Mouse (Mus musculus): ENCODE data around the gene Atrnl1. TPM values are rescaled to one million over a fixed set of nuclear protein-coding genes. Genes with fewer than 3 reads are reported as not detected.
"Not testable (repeated sequence)": the region's sequence is repeated elsewhere in the genome, so short reads cannot be mapped to it uniquely, and the experiment has no call there.

Atrnl1 gene
- polyA plus RNA-seq, 1 experiment = 8.8 TPM

DNA sequence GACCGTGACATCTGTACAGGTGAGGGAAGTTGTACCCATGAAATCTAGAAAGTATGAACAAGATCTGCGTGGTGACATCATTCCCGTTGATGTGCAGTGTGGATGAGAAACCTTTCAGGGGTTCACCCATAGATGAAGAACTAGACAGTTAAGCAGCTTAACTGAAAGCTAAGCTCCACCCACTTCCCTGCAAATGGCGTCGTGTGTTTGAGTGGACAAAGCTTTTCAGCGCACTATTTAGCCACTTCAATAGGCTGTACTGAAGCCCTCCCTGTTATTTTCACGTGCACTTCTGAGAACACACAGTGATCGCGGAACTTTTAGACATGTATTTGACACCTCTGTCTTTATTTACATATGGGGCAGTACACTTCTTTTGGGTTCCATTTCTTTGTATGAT, 56.2 kb downstream of the Atrnl1 start:
- Histone ChIP-seq H3K27ac (ENCODE audit: insufficient read depth, low read depth, low read length) (no peak overlapping the region), H3K4me3 (ENCODE audit: insufficient read depth, low read length) (no peak overlapping the region), H3K4me1 (ENCODE audit: control insufficient read depth, insufficient read depth, low read length) (no peaks in the 10 kb centered on the region)
- no peak for TF ChIP-seq CTCF (IDR thresholded peaks at IDR 0.05; ENCODE audit: low read depth, low read length)
- TF ChIP-seq POLR2A (IDR thresholded peaks at IDR 0.05; ENCODE audit: borderline replicate concordance, low read depth, low read length) = no peak

- no peak for TF ChIP-seq POLR2A (IDR thresholded peaks at IDR 0.05; ENCODE audit: borderline replicate concordance, low read depth, low read length)
- no peak for TF ChIP-seq CTCF (IDR thresholded peaks at IDR 0.05; ENCODE audit: low read depth, low read length)
- Histone ChIP-seq H3K4me1 (ENCODE audit: control insufficient read depth, insufficient read depth, low read length) (no peaks in the 10 kb centered on the region), H3K27ac (ENCODE audit: insufficient read depth, low read depth, low read length) (no peak overlapping the region), H3K4me3 (ENCODE audit: insufficient read depth, low read length) (no peak overlapping the region)
Observed at GRCm38 (mm10) chr19:57667946-57668345, 57.1 kb downstream of the Atrnl1 start.

GRCm38 (mm10) chr19:57679455-57679854, 68.6 kb downstream of the Atrnl1 start:
- peaks cover 2% of the 10 kb centered on the region; the same call in 1 of the 2 replicates for H3K4me1 ChIP-seq (ENCODE audit: control insufficient read depth, insufficient read depth, low read length)
- H3K4me3 ChIP-seq (ENCODE audit: insufficient read depth, low read length) = no peak overlapping the region
- no peak overlapping the region for H3K27ac ChIP-seq (ENCODE audit: insufficient read depth, low read depth, low read length)
- TF ChIP-seq CTCF (IDR thresholded peaks at IDR 0.05; ENCODE audit: low read depth, low read length) (no peak), POLR2A (IDR thresholded peaks at IDR 0.05; ENCODE audit: borderline replicate concordance, low read depth, low read length) (no peak)

GRCm38 (mm10) chr19:57686596-57686995, 75.8 kb downstream of the Atrnl1 start:
- no peak overlapping the region for H3K4me3 ChIP-seq (ENCODE audit: insufficient read depth, low read length)
- TF ChIP-seq CTCF (IDR thresholded peaks at IDR 0.05; ENCODE audit: low read depth, low read length) = no peak
- no peak for TF ChIP-seq POLR2A (IDR thresholded peaks at IDR 0.05; ENCODE audit: borderline replicate concordance, low read depth, low read length)
- H3K4me1 ChIP-seq (ENCODE audit: control insufficient read depth, insufficient read depth, low read length) = no peaks in the 10 kb centered on the region

GRCm38 (mm10) chr19:57692566-57692965, 81.7 kb downstream of the Atrnl1 start:
- H3K27ac ChIP-seq (ENCODE audit: insufficient read depth, low read depth, low read length) = no peak overlapping the region
- H3K4me3 ChIP-seq (ENCODE audit: insufficient read depth, low read length) = no peak overlapping the region
- H3K4me1 ChIP-seq (ENCODE audit: control insufficient read depth, insufficient read depth, low read length) = peaks cover 5% of the 10 kb centered on the region
- TF ChIP-seq POLR2A (IDR thresholded peaks at IDR 0.05; ENCODE audit: borderline replicate concordance, low read depth, low read length) (no peak), CTCF (IDR thresholded peaks at IDR 0.05; ENCODE audit: low read depth, low read length) (no peak)

More at GRCm38 (mm10) chr19:57686596-57686995, 75.8 kb downstream of the Atrnl1 start:
- H3K27ac ChIP-seq (ENCODE audit: insufficient read depth, low read depth, low read length) = no peak overlapping the region

DNA sequence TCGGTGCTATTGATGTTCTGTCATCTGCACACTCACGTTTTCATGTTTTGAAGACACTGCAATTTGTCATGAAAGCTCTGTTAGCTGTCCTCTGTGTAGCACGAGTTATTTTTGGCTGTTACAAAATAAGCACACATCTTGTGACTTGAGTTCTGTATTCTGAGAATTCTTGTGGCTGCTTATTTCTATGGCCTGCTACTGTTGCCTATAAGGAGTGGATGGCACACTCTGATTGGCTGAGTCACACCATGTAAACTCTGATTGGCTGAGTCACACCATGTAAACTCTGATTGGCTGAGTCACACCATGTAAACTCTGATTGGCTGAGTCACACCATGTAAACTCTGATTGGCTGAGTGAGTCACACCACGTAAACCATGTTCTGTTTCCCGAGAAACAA, 85.9 kb downstream of the Atrnl1 start:
- not testable (repeated sequence) for H3K4me1 ChIP-seq (ENCODE audit: control insufficient read depth, insufficient read depth, low read length); H3K4me3 ChIP-seq (ENCODE audit: insufficient read depth, low read length)
- H3K27ac ChIP-seq (ENCODE audit: insufficient read depth, low read depth, low read length) = peak overlapping the region; percentile 40

- TF ChIP-seq CTCF (IDR thresholded peaks at IDR 0.05; ENCODE audit: low read depth, low read length) (no peak), POLR2A (IDR thresholded peaks at IDR 0.05; ENCODE audit: borderline replicate concordance, low read depth, low read length) (no peak)
- no peak overlapping the region for H3K4me3 ChIP-seq (ENCODE audit: insufficient read depth, low read length)
Observed at GRCm38 (mm10) chr19:57713138-57713537, 102.3 kb downstream of the Atrnl1 start.

GRCm38 (mm10) chr19:57724920-57725319, 114.1 kb downstream of the Atrnl1 start:
- no peaks in the 10 kb centered on the region for H3K4me1 ChIP-seq (ENCODE audit: control insufficient read depth, insufficient read depth, low read length)
- no peak overlapping the region for H3K4me3 ChIP-seq (ENCODE audit: insufficient read depth, low read length)
- peak; percentile 73 for TF ChIP-seq CTCF (IDR thresholded peaks at IDR 0.05; ENCODE audit: low read depth, low read length)
- TF ChIP-seq POLR2A (IDR thresholded peaks at IDR 0.05; ENCODE audit: borderline replicate concordance, low read depth, low read length) = no peak
- no peak overlapping the region for H3K27ac ChIP-seq (ENCODE audit: insufficient read depth, low read depth, low read length)

More at GRCm38 (mm10) chr19:57713138-57713537, 102.3 kb downstream of the Atrnl1 start:
- no peak overlapping the region for H3K27ac ChIP-seq (ENCODE audit: insufficient read depth, low read depth, low read length)
- H3K4me1 ChIP-seq (ENCODE audit: control insufficient read depth, insufficient read depth, low read length) = no peaks in the 10 kb centered on the region

GRCm38 (mm10) chr19:57725326-57725725, 114.5 kb downstream of the Atrnl1 start:
- no peak overlapping the region for H3K4me3 ChIP-seq (ENCODE audit: insufficient read depth, low read length)
- TF ChIP-seq POLR2A (IDR thresholded peaks at IDR 0.05; ENCODE audit: borderline replicate concordance, low read depth, low read length) = no peak
- no peak overlapping the region for H3K27ac ChIP-seq (ENCODE audit: insufficient read depth, low read depth, low read length)
- no peaks in the 10 kb centered on the region for H3K4me1 ChIP-seq (ENCODE audit: control insufficient read depth, insufficient read depth, low read length)

- Histone ChIP-seq H3K4me3 (ENCODE audit: insufficient read depth, low read length) (no peak overlapping the region), H3K4me1 (ENCODE audit: control insufficient read depth, insufficient read depth, low read length) (no peaks in the 10 kb centered on the region), H3K27ac (ENCODE audit: insufficient read depth, low read depth, low read length) (no peak overlapping the region)
- TF ChIP-seq POLR2A (IDR thresholded peaks at IDR 0.05; ENCODE audit: borderline replicate concordance, low read depth, low read length) (no peak), CTCF (IDR thresholded peaks at IDR 0.05; ENCODE audit: low read depth, low read length) (no peak)
Observed at GRCm38 (mm10) chr19:57727009-57727408, 116.2 kb downstream of the Atrnl1 start.

GRCm38 (mm10) chr19:57737475-57737874, 126.6 kb downstream of the Atrnl1 start:
- no peaks in the 10 kb centered on the region for H3K4me1 ChIP-seq (ENCODE audit: control insufficient read depth, insufficient read depth, low read length)
- TF ChIP-seq POLR2A (IDR thresholded peaks at IDR 0.05; ENCODE audit: borderline replicate concordance, low read depth, low read length) (no peak), CTCF (IDR thresholded peaks at IDR 0.05; ENCODE audit: low read depth, low read length) (no peak)
- no peak overlapping the region for H3K27ac ChIP-seq (ENCODE audit: insufficient read depth, low read depth, low read length)
- no peak overlapping the region for H3K4me3 ChIP-seq (ENCODE audit: insufficient read depth, low read length)
